In the genomic region with DNA sequence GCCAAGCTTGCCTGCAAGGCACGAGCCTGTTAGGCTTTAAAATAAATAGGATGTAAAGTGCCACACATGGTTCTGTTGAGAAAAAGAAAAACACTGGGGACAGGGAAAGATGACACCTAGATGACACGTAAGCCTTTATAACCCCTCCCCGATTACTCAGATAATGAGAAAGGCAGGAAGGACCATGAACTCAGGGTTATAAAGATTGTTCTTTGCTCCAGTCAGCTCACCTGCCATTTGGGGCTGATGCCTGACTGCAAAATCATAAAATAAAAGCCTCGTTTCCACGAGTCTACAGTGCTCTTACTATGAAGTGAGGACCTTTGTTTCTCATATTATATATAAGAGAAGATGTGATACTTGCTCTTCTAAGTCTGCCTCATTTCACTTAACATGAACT, we compare ENCODE assay signal across 22 mouse cellular contexts.
DNase-seq lines count a peak whose midpoint lies in the region; ATAC-seq and TF ChIP-seq lines count a peak whose summit lies in the region.
"Had no signal": no experiment of that assay in that cellular context is flagged by ENCODE, and none has a peak within 500 bp of the region (broad histone marks: within the 10 kb centered on the region; RNA-seq: fewer than 3 reads in every experiment).

No protein-coding gene starts in this region.

- 74% methylated on average over 5 of the region's 5 CpGs for WGBS in intestine, embryonic 15.5 days
- 49% methylated on average over 5 of the region's 5 CpGs for WGBS in intestine, postnatal 0 days
- 91% methylated on average over 5 of the region's 5 CpGs for WGBS in liver, adult 2 months
- 70% methylated on average over 5 of the region's 5 CpGs for WGBS in intestine, embryonic 16.5 days
- WGBS in embryonic facial prominence, embryonic 10.5 days: 87% methylated on average over 5 of the region's 5 CpGs

- no peaks in the 10 kb centered on the region for H3K4me1 ChIP-seq in intestine, embryonic 15.5 days (replicated peaks)
- H3K4me1 ChIP-seq in intestine, postnatal 0 days (replicated peaks; ENCODE audit: control insufficient read depth, insufficient read depth, low read length): no peaks in the 10 kb centered on the region
- H3K4me1 ChIP-seq in liver, adult 2 months (ENCODE audit: control insufficient read depth, insufficient read depth, low read length): peaks cover 2% of the 10 kb centered on the region; the same call in 1 of the 2 replicates
- no peaks in the 10 kb centered on the region for H3K4me1 ChIP-seq in intestine, embryonic 16.5 days (ENCODE audit: control insufficient read depth, insufficient read depth, low read length)
- H3K4me1 ChIP-seq in embryonic facial prominence, embryonic 10.5 days: no peaks in the 10 kb centered on the region

- no peak overlapping the region for H3K4me3 ChIP-seq in intestine, embryonic 15.5 days (replicated peaks)
- no peak overlapping the region for H3K4me3 ChIP-seq in intestine, postnatal 0 days (ENCODE audit: low read depth, low read length)
- no peak overlapping the region for H3K4me3 ChIP-seq in layer of hippocampus, adult 2 months
- H3K4me3 ChIP-seq in liver, adult 2 months (ENCODE audit: insufficient read depth, low read depth, low read length): no peak overlapping the region
- no peak overlapping the region for H3K4me3 ChIP-seq in intestine, embryonic 16.5 days (ENCODE audit: low read length)
- no peak overlapping the region for H3K4me3 ChIP-seq in embryonic facial prominence, embryonic 10.5 days

- ATAC-seq in intestine, embryonic 15.5 days: peak; percentile 58; the same call in 1 of the 2 replicates
- no peak for ATAC-seq in intestine, postnatal 0 days
- ATAC-seq in intestine, embryonic 16.5 days: peak; percentile 52; the same call in 1 of the 2 replicates
- ATAC-seq: activated CD4-positive, CD25-positive, alpha-beta regulatory T cell, adult 4 months; CD4-positive, CD25-positive, alpha-beta regulatory T cell, adult 4 months; Patski had no signal

- no peak overlapping the region for H3K4me2 ChIP-seq in intestine, embryonic 15.5 days (replicated peaks)
- no peak overlapping the region for H3K4me2 ChIP-seq in intestine, postnatal 0 days (replicated peaks; ENCODE audit: low read depth)
- no peak overlapping the region for H3K4me2 ChIP-seq in intestine, embryonic 16.5 days (ENCODE audit: low read depth, low read length)

- no peaks in the 10 kb centered on the region for H3K27me3 ChIP-seq in intestine, embryonic 15.5 days (replicated peaks)
- no peaks in the 10 kb centered on the region for H3K27me3 ChIP-seq in intestine, postnatal 0 days (replicated peaks; ENCODE audit: control insufficient read depth, insufficient read depth, low read length)
- no peaks in the 10 kb centered on the region for H3K27me3 ChIP-seq in liver, adult 2 months (ENCODE audit: control insufficient read depth, insufficient read depth, low read length)
- no peaks in the 10 kb centered on the region for H3K27me3 ChIP-seq in intestine, embryonic 16.5 days (replicated peaks; ENCODE audit: control insufficient read depth, insufficient read depth, low read length)
- no peaks in the 10 kb centered on the region for H3K27me3 ChIP-seq in embryonic facial prominence, embryonic 10.5 days (replicated peaks; ENCODE audit: low read depth, poor library complexity, severe bottlenecking)
- H3K27me3 ChIP-seq: CH12.LX, Patski had no signal

- no peak; the same call in 1 of the 2 replicates for TF ChIP-seq CTCF in intestine, postnatal 0 days (IDR thresholded peaks at IDR 0.05; ENCODE audit: low read depth)
- no peak for TF ChIP-seq CTCF in layer of hippocampus, adult 2 months (conservative IDR thresholded peaks at IDR 0.05)
- no peak for TF ChIP-seq CTCF in liver, adult 2 months (IDR thresholded peaks at IDR 0.05; ENCODE audit: low read depth, low read length)

- H3K9ac ChIP-seq in intestine, embryonic 15.5 days: no peak overlapping the region
- H3K9ac ChIP-seq in intestine, postnatal 0 days (ENCODE audit: low read depth, low read length): no peak overlapping the region
- H3K9ac ChIP-seq in liver, adult 2 months (ENCODE audit: low read depth, low read length): no peak overlapping the region
- H3K9ac ChIP-seq in intestine, embryonic 16.5 days (ENCODE audit: low read depth, low read length): no peak overlapping the region

- H3K36me3 ChIP-seq in intestine, embryonic 15.5 days: no peaks in the 10 kb centered on the region
- H3K36me3 ChIP-seq in intestine, postnatal 0 days (ENCODE audit: control insufficient read depth, insufficient read depth): no peaks in the 10 kb centered on the region
- no peaks in the 10 kb centered on the region for H3K36me3 ChIP-seq in liver, adult 2 months (ENCODE audit: control insufficient read depth, insufficient read depth, low read length)
- no peaks in the 10 kb centered on the region for H3K36me3 ChIP-seq in intestine, embryonic 16.5 days (ENCODE audit: control insufficient read depth, insufficient read depth, low read length)
- H3K36me3 ChIP-seq in embryonic facial prominence, embryonic 10.5 days (replicated peaks): no peaks in the 10 kb centered on the region

- H3K9me3 ChIP-seq in intestine, embryonic 15.5 days: no peaks in the 10 kb centered on the region
- H3K9me3 ChIP-seq in intestine, postnatal 0 days (ENCODE audit: control insufficient read depth): no peaks in the 10 kb centered on the region
- H3K9me3 ChIP-seq in intestine, embryonic 16.5 days (ENCODE audit: control insufficient read depth, low read length): no peaks in the 10 kb centered on the region
- H3K9me3 ChIP-seq in embryonic facial prominence, embryonic 10.5 days: no peaks in the 10 kb centered on the region
- H3K9me3 ChIP-seq: G1E had no signal

- no peak for DNase-seq in layer of hippocampus, adult 2 months (ENCODE audit: low spot score in 2 of 2)
- no peak for DNase-seq in layer of hippocampus, adult 9-10 months (ENCODE audit: low spot score)
- peak; percentile 30 for DNase-seq in liver, adult 2 months (ENCODE audit: extremely low read depth, low read depth, low spot score)
- DNase-seq in liver: no peak
- DNase-seq in embryonic facial prominence, embryonic 10.5 days (ENCODE audit: low spot score): no peak
- DNase-seq: adrenal gland, adult 2 months; adrenal gland, adult 8-10 months; adrenal gland, postnatal 10 days; adrenal gland, postnatal 14 days; adrenal gland, postnatal 25 days; adrenal gland, postnatal 36 days; B cell, adult 2 months; cerebellum, adult 11 months; cerebellum, adult 11-12 months had no signal

- no peak overlapping the region for H3K27ac ChIP-seq in intestine, embryonic 15.5 days
- H3K27ac ChIP-seq in intestine, postnatal 0 days (ENCODE audit: low read depth, low read length): no peak overlapping the region
- H3K27ac ChIP-seq in layer of hippocampus, adult 2 months: peak overlapping the region; percentile 79; the same call in 1 of the 2 replicates
- no peak overlapping the region for H3K27ac ChIP-seq in liver, adult 2 months (replicated peaks; ENCODE audit: insufficient read depth, low read depth, low read length)
- H3K27ac ChIP-seq in intestine, embryonic 16.5 days (ENCODE audit: low read length): no peak overlapping the region
- H3K27ac ChIP-seq in embryonic facial prominence, embryonic 10.5 days (replicated peaks): no peak overlapping the region

- no peaks in the 10 kb centered on the region for H3K79me2 ChIP-seq in liver, adult 2 months (ENCODE audit: control insufficient read depth, insufficient read depth, low read length)

- TF ChIP-seq POLR2A in liver, adult 2 months (IDR thresholded peaks at IDR 0.05; ENCODE audit: extremely low read depth, insufficient read depth, low read length): no peak
